Mouse (Mus musculus) ES-Bruce4 (cell line): Measurements from ENCODE around the gene Htr5b.

Experiments
- CTCF ChIP-seq: IDR thresholded peaks from one replicate; pipeline ENCODE4 v1.8.1; 2011; ENCODE audit warnings: low read depth, low read length
- EP300 ChIP-seq: IDR thresholded peaks from 2 replicates; pipeline ENCODE4 v1.6.1; 2011; ENCODE audit warnings: low read depth, low read length; ENCODE audit not compliant: insufficient read depth
- POLR2A ChIP-seq: IDR thresholded peaks from one replicate; pipeline ENCODE4 v1.8.1; 2011; ENCODE audit warnings: low read length; ENCODE audit not compliant: insufficient read depth

DNA sequence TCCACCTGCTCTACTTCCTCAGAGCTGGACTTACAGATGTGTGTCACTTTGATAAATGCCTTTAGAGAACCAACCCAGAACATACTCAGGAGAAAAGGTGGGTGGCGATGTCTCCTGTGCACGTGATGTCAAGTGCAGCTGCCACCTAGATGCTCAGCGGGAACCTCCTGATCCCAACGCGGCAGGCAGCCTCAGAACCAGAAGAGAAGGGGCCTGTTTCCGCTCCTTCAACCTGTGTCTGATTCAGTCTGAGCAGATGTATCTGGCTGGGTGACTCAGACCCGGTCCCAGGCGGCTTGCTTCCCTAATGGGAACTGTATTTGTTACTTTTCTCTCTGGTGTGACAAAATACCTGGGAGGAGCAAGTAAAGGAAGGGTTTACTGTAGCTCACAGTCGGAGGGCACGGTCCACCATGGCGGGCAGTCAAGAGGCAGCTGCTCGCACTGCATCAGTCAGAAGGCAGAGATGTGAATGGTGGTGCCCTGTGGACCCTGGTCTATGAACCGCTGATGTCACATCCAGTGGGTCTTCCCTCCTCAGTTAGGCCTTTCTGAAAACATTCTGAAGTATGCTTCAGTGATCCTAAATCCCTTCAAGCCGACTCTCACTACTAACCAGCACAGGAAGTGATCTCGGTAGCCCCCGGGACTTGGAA is 22.7 kb upstream of the Htr5b start:
- no peak for TF ChIP-seq EP300
- TF ChIP-seq CTCF, result no peak
- no peak for TF ChIP-seq POLR2A
